In the genomic region with DNA sequence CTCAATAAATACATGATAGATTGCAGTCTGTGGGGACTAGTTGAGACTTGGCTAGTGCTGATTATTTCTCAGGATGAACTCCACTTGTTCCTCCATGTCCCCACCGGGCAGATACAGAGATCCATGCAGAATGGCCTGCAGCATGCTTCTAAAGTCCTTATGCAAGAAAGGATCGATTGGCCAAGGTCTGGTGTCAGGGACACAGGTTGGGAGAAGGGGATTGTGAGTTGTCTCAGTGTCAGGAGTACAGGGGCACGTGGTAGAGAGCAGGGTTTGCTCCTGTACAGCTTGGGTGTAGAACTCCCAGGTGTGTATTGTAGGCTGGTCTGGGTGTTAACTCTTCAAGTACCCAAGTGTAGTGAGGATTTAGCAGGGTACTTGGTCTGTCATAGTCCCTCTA, we compare ENCODE assay signal across 24 mouse cellular contexts.
"Had no signal": no experiment of that assay in that cellular context is flagged by ENCODE, and none has a peak within 500 bp of the region (broad histone marks: within the 10 kb centered on the region; RNA-seq: fewer than 3 reads in every experiment).

No protein-coding gene starts in this region.

- DNase-seq: gastrocnemius, postnatal 25 days; heart, adult 18-20 months; heart, postnatal 10 days; heart, postnatal 4 days; kidney, adult 18-20 months; kidney, adult 8-10 months; kidney, postnatal 4 days; liver; liver, embryonic 13.5 days; liver, postnatal 0 days had no signal

- H3K4me1 ChIP-seq: hindbrain, embryonic 10.5 days; hindbrain, embryonic 12.5 days; intestine, embryonic 15.5 days; liver, embryonic 13.5 days; liver, embryonic 15.5 days had no signal

- H3K36me3 ChIP-seq: heart, embryonic 10.5 days; heart, embryonic 12.5 days; hindbrain, embryonic 10.5 days; hindbrain, embryonic 12.5 days; intestine, embryonic 15.5 days; limb, embryonic 10.5 days; limb, embryonic 12.5 days; liver, embryonic 13.5 days; liver, embryonic 15.5 days had no signal

- H3K4me2 ChIP-seq: heart, embryonic 12.5 days; hindbrain, embryonic 12.5 days; hindbrain, embryonic 14.5 days; intestine, embryonic 15.5 days; limb, embryonic 12.5 days; liver, embryonic 13.5 days; liver, embryonic 15.5 days had no signal

- H3K9me3 ChIP-seq: heart, embryonic 10.5 days; heart, embryonic 12.5 days; hindbrain, embryonic 10.5 days; hindbrain, embryonic 12.5 days; intestine, embryonic 15.5 days; limb, embryonic 10.5 days; limb, embryonic 12.5 days; liver, embryonic 13.5 days; liver, embryonic 15.5 days had no signal

- H3K27me3 ChIP-seq: heart, embryonic 12.5 days; hindbrain, embryonic 12.5 days; intestine, embryonic 15.5 days; limb, embryonic 12.5 days; liver, embryonic 13.5 days; liver, embryonic 15.5 days had no signal

- H3K27ac ChIP-seq: heart, embryonic 10.5 days; hindbrain, embryonic 10.5 days; hindbrain, embryonic 12.5 days; hindbrain, embryonic 14.5 days; intestine, embryonic 15.5 days; layer of hippocampus, adult 2 months; left cerebral cortex, adult 2 months; limb, embryonic 10.5 days; limb, embryonic 12.5 days; liver, embryonic 13.5 days; liver, embryonic 15.5 days had no signal

- H3K9ac ChIP-seq: heart, embryonic 12.5 days; hindbrain, embryonic 12.5 days; hindbrain, embryonic 14.5 days; intestine, embryonic 15.5 days; limb, embryonic 12.5 days; liver, embryonic 13.5 days; liver, embryonic 15.5 days; liver, postnatal 0 days had no signal

- H3K4me3 ChIP-seq: heart, embryonic 10.5 days; heart, embryonic 12.5 days; hindbrain, embryonic 10.5 days; hindbrain, embryonic 12.5 days; intestine, embryonic 15.5 days; layer of hippocampus, adult 2 months; left cerebral cortex, adult 2 months; limb, embryonic 10.5 days; limb, embryonic 12.5 days; liver, embryonic 13.5 days; liver, embryonic 15.5 days had no signal

- ATAC-seq: hindbrain, embryonic 16.5 days; inflammation-experienced regulatory T-cells, adult 6 months; intestine, embryonic 15.5 days; intestine, postnatal 0 days; liver, postnatal 0 days had no signal
